In genomic region chr3:53044238-53044637, GRCm38 (mm10) we compare ENCODE assay signal across 8 mouse cellular contexts. TPM values are rescaled to one million over a fixed set of nuclear protein-coding genes. Genes with fewer than 3 reads are reported as not detected.
A peak's percentile ranks its signal among the peaks of the same experiment; 100 is the strongest.
DNase-seq lines count a peak whose midpoint lies in the region; ATAC-seq lines count a peak whose summit lies in the region.

No protein-coding gene starts in this region.

- H3K4me2 ChIP-seq in heart, embryonic 15.5 days = peak overlapping the region; percentile 80
- peak overlapping the region; percentile 85 for H3K4me2 ChIP-seq in limb, embryonic 13.5 days (replicated peaks)
- H3K4me2 ChIP-seq in stomach, embryonic 16.5 days (ENCODE audit: low read depth, low read length) = peak overlapping the region; percentile 74

- 21% methylated on average over 7 of the region's 7 CpGs for WGBS in heart, embryonic 15.5 days
- 9% methylated on average over 7 of the region's 7 CpGs for whole genome bisulfite sequencing in limb, embryonic 13.5 days
- WGBS in stomach, embryonic 16.5 days = 32% methylated on average over 7 of the region's 7 CpGs

- peak; percentile 54 for DNase-seq in cerebellum, adult 11-12 months
- no peak for DNase-seq in cerebellum, postnatal 4 days (ENCODE audit: low spot score in 2 of 2)
- DNase-seq in cerebellum, adult 9-11 months = peak; percentile 54
- DNase-seq in frontal cortex, postnatal 25 days (ENCODE audit: low spot score in 2 of 2) = no peak
- DNase-seq in urinary bladder, postnatal 10 days (ENCODE audit: low spot score) = no peak

- no peaks in the 10 kb centered on the region for H3K9me3 ChIP-seq in heart, embryonic 15.5 days (replicated peaks)
- no peaks in the 10 kb centered on the region for H3K9me3 ChIP-seq in limb, embryonic 13.5 days
- H3K9me3 ChIP-seq in stomach, embryonic 16.5 days (replicated peaks; ENCODE audit: control insufficient read depth, low read length) = no peaks in the 10 kb centered on the region

- H3K9ac ChIP-seq in heart, embryonic 15.5 days = peak overlapping the region; percentile 40; the same call in 1 of the 2 replicates
- 0 out of 2 replicates have a peak overlapping the region, but pooled peaks have one; percentile 14 for H3K9ac ChIP-seq in limb, embryonic 13.5 days
- H3K9ac ChIP-seq in stomach, embryonic 16.5 days (ENCODE audit: low read length) = peak overlapping the region; percentile 4; the same call in 1 of the 2 replicates

- H3K27ac ChIP-seq in heart, embryonic 15.5 days = peak overlapping the region; percentile 73
- H3K27ac ChIP-seq in limb, embryonic 13.5 days = peak overlapping the region; percentile 88; the same call in 1 of the 2 replicates
- 0 out of 2 replicates have a peak overlapping the region, but pooled peaks have one; percentile 28 for H3K27ac ChIP-seq in stomach, embryonic 16.5 days (ENCODE audit: low read length)

- no peaks in the 10 kb centered on the region for H3K27me3 ChIP-seq in heart, embryonic 15.5 days
- peaks cover 5% of the 10 kb centered on the region; the same call in 1 of the 2 replicates for H3K27me3 ChIP-seq in limb, embryonic 13.5 days
- no peaks in the 10 kb centered on the region for H3K27me3 ChIP-seq in stomach, embryonic 16.5 days (ENCODE audit: control insufficient read depth, insufficient read depth, low read length)

- ATAC-seq in heart, embryonic 15.5 days (replicated peaks; ENCODE audit: insufficient number of reproducible peaks, insufficient read depth, low FRiP score, low read depth) = no peak
- ATAC-seq in limb, embryonic 13.5 days (ENCODE audit: low FRiP score, low read depth) = peak; percentile 70
- ATAC-seq in stomach, embryonic 16.5 days (ENCODE audit: insufficient read depth, low FRiP score) = no peak

- H3K4me1 ChIP-seq in heart, embryonic 15.5 days (replicated peaks) = peaks cover 41% of the 10 kb centered on the region
- H3K4me1 ChIP-seq in limb, embryonic 13.5 days = peaks cover 55% of the 10 kb centered on the region
- H3K4me1 ChIP-seq in stomach, embryonic 16.5 days (ENCODE audit: control insufficient read depth, insufficient read depth, low read length) = peaks cover 9% of the 10 kb centered on the region

- H3K36me3 ChIP-seq in heart, embryonic 15.5 days = peaks cover 6% of the 10 kb centered on the region
- H3K36me3 ChIP-seq in limb, embryonic 13.5 days = 0 out of 2 replicates have a peak, but pooled peaks cover 3% of the 10 kb centered on the region
- no peaks in the 10 kb centered on the region for H3K36me3 ChIP-seq in stomach, embryonic 16.5 days (ENCODE audit: control insufficient read depth, insufficient read depth, low read length)

- peak overlapping the region; percentile 87 for H3K4me3 ChIP-seq in heart, embryonic 15.5 days
- H3K4me3 ChIP-seq in limb, embryonic 13.5 days = peak overlapping the region; percentile 77
- H3K4me3 ChIP-seq in stomach, embryonic 16.5 days (replicated peaks; ENCODE audit: low read length) = peak overlapping the region; percentile 27

RNA-seq across cellular contexts. Expression of gene Lhfp, which starts 2.9 kb away (rescaled TPM):
- 92.7 and 107 TPM in 2 replicates for polyA plus RNA-seq in heart, embryonic 15.5 days (2015; fragmentation: Nextera tagmentation; extraction: Ambion mirVana)
- polyA plus RNA-seq in limb, embryonic 13.5 days (2015; fragmentation: Nextera tagmentation; extraction: Ambion mirVana) = 94.2 and 98.0 TPM in 2 replicates
- polyA plus RNA-seq in stomach, embryonic 16.5 days (2015; fragmentation: Nextera tagmentation; extraction: Ambion mirVana) = 51.2 and 59.9 TPM in 2 replicates

RNA-seq across cellular contexts. Expression of gene Cog6, which starts 27.2 kb away (rescaled TPM):
- polyA plus RNA-seq in heart, embryonic 15.5 days (2015; fragmentation: Nextera tagmentation; extraction: Ambion mirVana) = 51.6 and 52.6 TPM in 2 replicates
- 47.0 and 52.7 TPM in 2 replicates for polyA plus RNA-seq in limb, embryonic 13.5 days (2015; fragmentation: Nextera tagmentation; extraction: Ambion mirVana)
- polyA plus RNA-seq in stomach, embryonic 16.5 days (2015; fragmentation: Nextera tagmentation; extraction: Ambion mirVana) = 46.8 and 48.5 TPM in 2 replicates

Comparison
In these comparisons a context has a peak if more than half of its experiments do, and no peak if none do; other contexts are left out.
1. DNase-seq: peak in cerebellum, adult 11-12 months (single experiment) and cerebellum, adult 9-11 months (single experiment); none in cerebellum, postnatal 4 days (0 of 2), frontal cortex, postnatal 25 days (0 of 2) and urinary bladder, postnatal 10 days (single experiment).
2. H3K27ac ChIP-seq: peak in every context shown above with its lines; median percentile 88 in limb, embryonic 13.5 days; 73 in heart, embryonic 15.5 days; 28 in stomach, embryonic 16.5 days.
3. H3K4me3 ChIP-seq: peak in every context shown above with its lines; median percentile 87 in heart, embryonic 15.5 days; 77 in limb, embryonic 13.5 days; 27 in stomach, embryonic 16.5 days.
4. Peak in every context shown above with its lines, with median percentiles within 50 percentile points of each other: H3K4me2 ChIP-seq and H3K9ac ChIP-seq.